Mouse (Mus musculus) embryonic facial prominence, embryonic 15.5 days (tissue): ENCODE data around the gene U2af2. TPM values are rescaled to one million over a fixed set of nuclear protein-coding genes. Genes with fewer than 3 reads are reported as not detected.

Experiments
- ATAC-seq: fragments of 200-750 bp; cut with Nextera tagmentation; 2 replicates; pipeline ENCODE4 v1.8.0; 2017; ENCODE audit warnings: low read depth, moderate TSS enrichment; ENCODE audit not compliant: insufficient number of reproducible peaks, low FRiP score, low TSS enrichment
- H3K27ac ChIP-seq: fragments of 300-500 bp; sonication (generic); replicated peaks from 2 replicates; pipeline ENCODE4 v1.5.1; 2015; ENCODE audit warnings: mild to moderate bottlenecking, inconsistent platforms
- H3K27me3 ChIP-seq: fragments of 300-500 bp; sonication (generic); 2 replicates; pipeline ENCODE4 v1.6.1; 2015; ENCODE audit warnings: inconsistent platforms
- H3K36me3 ChIP-seq: fragments of 300-500 bp; sonication (generic); 2 replicates; pipeline ENCODE4 v1.6.1; 2015; ENCODE audit warnings: mild to moderate bottlenecking, inconsistent platforms
- H3K4me1 ChIP-seq: fragments of 300-500 bp; sonication (generic); 2 replicates; pipeline ENCODE4 v1.6.1; 2015; ENCODE audit warnings: inconsistent platforms
- H3K4me2 ChIP-seq: fragments of 300-500 bp; sonication (generic); replicated peaks from 2 replicates; pipeline ENCODE4 v1.6.1; 2015; ENCODE audit warnings: mild to moderate bottlenecking, inconsistent platforms
- H3K4me3 ChIP-seq: fragments of 300-500 bp; sonication (generic); replicated peaks from 2 replicates; pipeline ENCODE4 v1.5.1; 2015; ENCODE audit warnings: mild to moderate bottlenecking, inconsistent platforms
- H3K9ac ChIP-seq: fragments of 300-500 bp; sonication (generic); 2 replicates; pipeline ENCODE4 v1.6.1; 2015; ENCODE audit warnings: inconsistent platforms
- H3K9me3 ChIP-seq: fragments of 300-500 bp; sonication (generic); replicated peaks from 2 replicates; pipeline ENCODE4 v1.6.1; 2016; ENCODE audit warnings: inconsistent platforms
- WGBS: fragments of 180-500 bp; shearing (Covaris S2); methylation state at CpG from one replicate; pipeline ENCODE4 v1.1.7; 2015; 5-methylcytosine and 5-hydroxymethylcytosine counted together
- polyA plus RNA-seq: library from polyadenylated mRNA; unstranded; fragments of >200 nt; fragmentation: Nextera tagmentation; extraction: Ambion mirVana; gene quantifications from 2 replicates; pipeline ENCODE4 v1.2.1, GENCODE M21; 2015

Gene U2af2
- polyA plus RNA-seq, 1 experiment from 2014 or later = 116 TPM

- Histone ChIP-seq H3K36me3 (peaks cover 88% of the 10 kb centered on the region), H3K4me2 (no peak overlapping the region), H3K27me3 (no peaks in the 10 kb centered on the region), H3K9ac (no peak overlapping the region), H3K4me1 (no peaks in the 10 kb centered on the region), H3K9me3 (no peaks in the 10 kb centered on the region), H3K4me3 (no peak overlapping the region), H3K27ac (no peak overlapping the region)
- ATAC-seq = no peak
- WGBS = 88% methylated on average over 15 of the region's 15 CpGs
Observed at GRCm38 (mm10) chr7:5091008-5091728, 29.2 kb downstream of the U2af2 start.

GRCm38 (mm10) chr7:5092381-5092780 lies 30.4 kb downstream of the U2af2 start:
- ATAC-seq = no peak
- no peaks in the 10 kb centered on the region for H3K4me1 ChIP-seq
- no peaks in the 10 kb centered on the region for H3K27me3 ChIP-seq
- H3K27ac ChIP-seq = no peak overlapping the region
- no peak overlapping the region for H3K9ac ChIP-seq
- H3K4me2 ChIP-seq = no peak overlapping the region
- H3K4me3 ChIP-seq = no peak overlapping the region
- 92% methylated on average over 6 of the region's 6 CpGs for WGBS
- H3K36me3 ChIP-seq = peaks cover 89% of the 10 kb centered on the region
- no peaks in the 10 kb centered on the region for H3K9me3 ChIP-seq

- no peaks in the 10 kb centered on the region for H3K27me3 ChIP-seq
- H3K9me3 ChIP-seq = no peaks in the 10 kb centered on the region
- 84% methylated on average over 21 of the region's 21 CpGs for WGBS
- H3K4me1 ChIP-seq = no peaks in the 10 kb centered on the region
- no peak for ATAC-seq
- H3K27ac ChIP-seq = no peak overlapping the region
- no peak overlapping the region for H3K4me3 ChIP-seq
- H3K9ac ChIP-seq = no peak overlapping the region
- no peak overlapping the region for H3K4me2 ChIP-seq
- H3K36me3 ChIP-seq = peaks cover 89% of the 10 kb centered on the region
Observed at GRCm38 (mm10) chr7:5092831-5093510, 31.0 kb downstream of the U2af2 start.

GRCm38 (mm10) chr7:5098769-5099168 lies 36.8 kb downstream of the U2af2 start:
- H3K4me2 ChIP-seq = no peak overlapping the region
- ATAC-seq = no peak
- 85% methylated on average over 5 of the region's 5 CpGs for WGBS
- peaks cover 54% of the 10 kb centered on the region for H3K36me3 ChIP-seq
- H3K9ac ChIP-seq = no peak overlapping the region
- H3K27me3 ChIP-seq = no peaks in the 10 kb centered on the region
- H3K4me3 ChIP-seq = no peak overlapping the region
- no peaks in the 10 kb centered on the region for H3K4me1 ChIP-seq
- no peaks in the 10 kb centered on the region for H3K9me3 ChIP-seq
- no peak overlapping the region for H3K27ac ChIP-seq

GRCm38 (mm10) chr7:5099796-5100195 lies 37.9 kb downstream of the U2af2 start:
- H3K4me1 ChIP-seq = no peaks in the 10 kb centered on the region
- ATAC-seq = no peak
- no peak overlapping the region for H3K9ac ChIP-seq
- H3K27ac ChIP-seq = no peak overlapping the region
- no peaks in the 10 kb centered on the region for H3K9me3 ChIP-seq
- WGBS = 72% methylated on average over 3 of the region's 3 CpGs
- peaks cover 43% of the 10 kb centered on the region for H3K36me3 ChIP-seq
- no peak overlapping the region for H3K4me2 ChIP-seq
- no peak overlapping the region for H3K4me3 ChIP-seq
- no peaks in the 10 kb centered on the region for H3K27me3 ChIP-seq

GRCm38 (mm10) chr7:5101066-5101663 lies 39.2 kb downstream of the U2af2 start:
- 87% methylated on average over 10 of the region's 10 CpGs for WGBS
- no peak overlapping the region for H3K27ac ChIP-seq
- no peak overlapping the region for H3K9ac ChIP-seq
- H3K4me2 ChIP-seq = no peak overlapping the region
- no peaks in the 10 kb centered on the region for H3K27me3 ChIP-seq
- no peaks in the 10 kb centered on the region for H3K9me3 ChIP-seq
- no peak overlapping the region for H3K4me3 ChIP-seq
- H3K4me1 ChIP-seq = no peaks in the 10 kb centered on the region
- H3K36me3 ChIP-seq = peaks cover 30% of the 10 kb centered on the region
- no peak for ATAC-seq

- Histone ChIP-seq H3K9me3 (no peaks in the 10 kb centered on the region), H3K4me2 (no peak overlapping the region), H3K27me3 (no peaks in the 10 kb centered on the region), H3K27ac (no peak overlapping the region), H3K4me3 (no peak overlapping the region), H3K9ac (no peak overlapping the region), H3K4me1 (no peaks in the 10 kb centered on the region), H3K36me3 (peaks cover 17% of the 10 kb centered on the region)
- no peak for ATAC-seq
- WGBS = 87% methylated on average over 2 of the region's 2 CpGs
Observed at GRCm38 (mm10) chr7:5102564-5102963, 40.6 kb downstream of the U2af2 start.

GRCm38 (mm10) chr7:5108272-5108671 lies 46.3 kb downstream of the U2af2 start:
- WGBS = 86% methylated on average over 4 of the region's 4 CpGs
- Histone ChIP-seq H3K4me3 (no peak overlapping the region), H3K36me3 (no peaks in the 10 kb centered on the region), H3K9ac (no peak overlapping the region), H3K4me2 (no peak overlapping the region), H3K27ac (no peak overlapping the region), H3K4me1 (peaks cover 9% of the 10 kb centered on the region; the same call in 1 of the 2 replicates), H3K9me3 (no peaks in the 10 kb centered on the region), H3K27me3 (no peaks in the 10 kb centered on the region)
- ATAC-seq = no peak

GRCm38 (mm10) chr7:5109301-5109700 lies 47.4 kb downstream of the U2af2 start:
- 78% methylated on average over 8 of the region's 8 CpGs for WGBS
- Histone ChIP-seq H3K4me3 (no peak overlapping the region), H3K9ac (no peak overlapping the region), H3K27me3 (no peaks in the 10 kb centered on the region), H3K27ac (no peak overlapping the region), H3K36me3 (no peaks in the 10 kb centered on the region), H3K9me3 (no peaks in the 10 kb centered on the region), H3K4me1 (peaks cover 10% of the 10 kb centered on the region; the same call in 1 of the 2 replicates), H3K4me2 (no peak overlapping the region)
- ATAC-seq = no peak

GRCm38 (mm10) chr7:5112701-5113100 lies 50.8 kb downstream of the U2af2 start:
- 16% methylated on average over 3 of the region's 3 CpGs for WGBS
- H3K27ac ChIP-seq = peak overlapping the region; percentile 55; the same call in 1 of the 2 replicates
- no peak overlapping the region for H3K9ac ChIP-seq
- H3K4me1 ChIP-seq = peaks cover 10% of the 10 kb centered on the region; the same call in 1 of the 2 replicates
- peak; percentile 15; the same call in 1 of the 2 replicates for ATAC-seq
- no peaks in the 10 kb centered on the region for H3K36me3 ChIP-seq
- H3K9me3 ChIP-seq = no peaks in the 10 kb centered on the region
- no peak overlapping the region for H3K4me3 ChIP-seq
- no peaks in the 10 kb centered on the region for H3K27me3 ChIP-seq
- H3K4me2 ChIP-seq = no peak overlapping the region

GRCm38 (mm10) chr7:5116850-5117249 lies 54.9 kb downstream of the U2af2 start, which contains the start of gene Rfpl4:
Gene Rfpl4 (minus strand): TSS chr7:5116950.
- Histone ChIP-seq H3K27me3 (no peaks in the 10 kb centered on the region), H3K27ac (no peak within 1 kb of the TSS), H3K4me3 (no peak within 1 kb of the TSS), H3K4me1 (peaks cover 10% of the 10 kb centered on the region; the same call in 1 of the 2 replicates), H3K36me3 (no peaks in the 10 kb centered on the region), H3K9ac (no peak within 1 kb of the TSS), H3K9me3 (no peaks in the 10 kb centered on the region), H3K4me2 (no peak within 1 kb of the TSS)
- WGBS = 85% methylated on average over 3 of the region's 3 CpGs
- no peak for ATAC-seq
